Mouse (Mus musculus) intestine, postnatal 0 days (tissue): ENCODE measurements around the gene Emid1. TPM values are rescaled to one million over a fixed set of nuclear protein-coding genes. Genes with fewer than 3 reads are reported as not detected.

Experiments used
- ATAC-seq: fragments of 200-750 bp; cut with Nextera tagmentation; 2 replicates; pipeline ENCODE4 v1.8.0; 2017; ENCODE audit warnings: mild to moderate bottlenecking, moderate TSS enrichment, moderate library complexity
- H3K27ac ChIP-seq: fragments of 300-500 bp; sonication (generic); 2 replicates; pipeline ENCODE4 v1.5.1; 2014; ENCODE audit warnings: mild to moderate bottlenecking, low read depth, low read length, moderate library complexity
- H3K27me3 ChIP-seq: fragments of 300-500 bp; sonication (generic); replicated peaks from 2 replicates; pipeline ENCODE4 v1.6.1; 2014; ENCODE audit warnings: low read length, mixed read lengths; ENCODE audit not compliant: control insufficient read depth, insufficient read depth
- H3K36me3 ChIP-seq: fragments of 300-500 bp; sonication (generic); 2 replicates; pipeline ENCODE4 v1.6.1; 2014; ENCODE audit warnings: mild to moderate bottlenecking, moderate library complexity; ENCODE audit not compliant: control insufficient read depth, insufficient read depth
- H3K4me1 ChIP-seq: fragments of 300-500 bp; sonication (generic); replicated peaks from 2 replicates; pipeline ENCODE4 v1.6.1; 2014; ENCODE audit warnings: antibody characterized with exemption, low read length, mixed read lengths; ENCODE audit not compliant: control insufficient read depth, insufficient read depth
- H3K4me2 ChIP-seq: fragments of 300-500 bp; sonication (generic); replicated peaks from 2 replicates; pipeline ENCODE4 v1.6.1; 2014; ENCODE audit warnings: low read depth, mild to moderate bottlenecking, moderate library complexity
- H3K4me3 ChIP-seq: fragments of 300-500 bp; sonication (generic); 2 replicates; pipeline ENCODE4 v1.5.1; 2014; ENCODE audit warnings: low read depth, low read length
- H3K9ac ChIP-seq: fragments of 300-500 bp; sonication (generic); 2 replicates; pipeline ENCODE4 v1.6.1; 2014; ENCODE audit warnings: mild to moderate bottlenecking, low read depth, low read length
- H3K9me3 ChIP-seq: fragments of 300-500 bp; sonication (generic); 2 replicates; pipeline ENCODE4 v1.6.1; 2016; ENCODE audit warnings: mixed run types; ENCODE audit not compliant: control insufficient read depth
- CTCF ChIP-seq: sonication (generic); IDR thresholded peaks from 2 replicates; pipeline ENCODE4 v1.5.1; 2016; ENCODE audit warnings: low read depth, mild to moderate bottlenecking, control low read depth, antibody characterized with exemption, moderate library complexity
- WGBS: fragments of 180-500 bp; shearing (Covaris S2); extraction: QIAGEN DNeasy Blood & Tissue Kit; methylation state at CpG from one replicate; pipeline ENCODE4 v1.1.7; 2014; 5-methylcytosine and 5-hydroxymethylcytosine counted together
- polyA plus RNA-seq: library from polyadenylated mRNA; unstranded; fragments of >200 nt; fragmentation: Nextera tagmentation; extraction: Ambion mirVana; gene quantifications from 2 replicates; pipeline ENCODE4 v1.2.1, GENCODE M21; 2015

Emid1 gene
- polyA plus RNA-seq, 1 experiment from 2014 or later: 47.9 TPM

- WGBS: 46% methylated on average over 9 of the region's 9 CpGs
- H3K4me3 ChIP-seq: no peak overlapping the region
- no peak for ATAC-seq
- H3K9ac ChIP-seq: no peak overlapping the region
- TF ChIP-seq CTCF: no peak
- peaks cover 31% of the 10 kb centered on the region for H3K36me3 ChIP-seq
- no peaks in the 10 kb centered on the region for H3K27me3 ChIP-seq
- H3K9me3 ChIP-seq: no peaks in the 10 kb centered on the region
- H3K4me1 ChIP-seq: no peaks in the 10 kb centered on the region
- no peak overlapping the region for H3K27ac ChIP-seq
- H3K4me2 ChIP-seq: no peak overlapping the region
Observed at GRCm38 (mm10) chr11:5192084-5192516, 40.0 kb upstream of the Emid1 start.

- no peak overlapping the region for H3K4me2 ChIP-seq
- ATAC-seq: no peak
- no peaks in the 10 kb centered on the region for H3K9me3 ChIP-seq
- H3K9ac ChIP-seq: no peak overlapping the region
- no peaks in the 10 kb centered on the region for H3K4me1 ChIP-seq
- peaks cover 8% of the 10 kb centered on the region; the same call in 1 of the 2 replicates for H3K36me3 ChIP-seq
- H3K4me3 ChIP-seq: no peak overlapping the region
- H3K27me3 ChIP-seq: no peaks in the 10 kb centered on the region
- TF ChIP-seq CTCF: no peak
- WGBS: 69% methylated on average over 9 of the region's 9 CpGs
- H3K27ac ChIP-seq: no peak overlapping the region
Observed at GRCm38 (mm10) chr11:5189239-5189933, 37.3 kb upstream of the Emid1 start.

- no peak overlapping the region for H3K4me3 ChIP-seq
- no peaks in the 10 kb centered on the region for H3K9me3 ChIP-seq
- TF ChIP-seq CTCF: no peak
- no peaks in the 10 kb centered on the region for H3K4me1 ChIP-seq
- no peak overlapping the region for H3K9ac ChIP-seq
- H3K4me2 ChIP-seq: no peak overlapping the region
- no peak for ATAC-seq
- H3K36me3 ChIP-seq: 0 out of 2 replicates have a peak, but pooled peaks cover 2% of the 10 kb centered on the region
- H3K27ac ChIP-seq: no peak overlapping the region
- H3K27me3 ChIP-seq: no peaks in the 10 kb centered on the region
- WGBS: 90% methylated on average over 4 of the region's 4 CpGs
Observed at GRCm38 (mm10) chr11:5188170-5188569, 36.1 kb upstream of the Emid1 start.

GRCm38 (mm10) chr11:5184832-5185231 lies 32.8 kb upstream of the Emid1 start:
- Histone ChIP-seq H3K27ac (no peak overlapping the region), H3K27me3 (no peaks in the 10 kb centered on the region), H3K4me1 (no peaks in the 10 kb centered on the region), H3K4me2 (no peak overlapping the region), H3K9ac (no peak overlapping the region), H3K9me3 (no peaks in the 10 kb centered on the region), H3K36me3 (no peaks in the 10 kb centered on the region), H3K4me3 (no peak overlapping the region)
- 89% methylated on average over 9 of the region's 9 CpGs for WGBS
- TF ChIP-seq CTCF: no peak
- no peak for ATAC-seq

- Histone ChIP-seq H3K36me3 (no peaks in the 10 kb centered on the region), H3K4me3 (no peak overlapping the region), H3K9me3 (no peaks in the 10 kb centered on the region), H3K9ac (no peak overlapping the region), H3K4me1 (no peaks in the 10 kb centered on the region), H3K27me3 (no peaks in the 10 kb centered on the region), H3K27ac (no peak overlapping the region), H3K4me2 (no peak overlapping the region)
- WGBS: 39% methylated on average over 9 of the region's 9 CpGs
- no peak for ATAC-seq
- TF ChIP-seq CTCF: no peak
Observed at GRCm38 (mm10) chr11:5184250-5184649, 32.2 kb upstream of the Emid1 start.

GRCm38 (mm10) chr11:5182870-5183269 lies 30.8 kb upstream of the Emid1 start:
- H3K4me2 ChIP-seq: no peak overlapping the region
- no peak for TF ChIP-seq CTCF
- H3K36me3 ChIP-seq: no peaks in the 10 kb centered on the region
- WGBS: 69% methylated on average over 4 of the region's 4 CpGs
- H3K27me3 ChIP-seq: no peaks in the 10 kb centered on the region
- ATAC-seq: no peak
- H3K27ac ChIP-seq: no peak overlapping the region
- H3K9me3 ChIP-seq: no peaks in the 10 kb centered on the region
- no peaks in the 10 kb centered on the region for H3K4me1 ChIP-seq
- no peak overlapping the region for H3K4me3 ChIP-seq
- no peak overlapping the region for H3K9ac ChIP-seq
